Mouse (Mus musculus) midbrain, postnatal 0 days (tissue): ENCODE measurements around the gene Hist1h2ak. TPM values are rescaled to one million over a fixed set of nuclear protein-coding genes. Genes with fewer than 3 reads are reported as not detected.
"Not testable (repeated sequence)": the region's sequence is repeated elsewhere in the genome, so short reads cannot be mapped to it uniquely, and the experiment has no call there.

Experiments used
- ATAC-seq: fragments of 200-750 bp; cut with Nextera tagmentation; 2 replicates; pipeline ENCODE4 v1.8.0; 2017; ENCODE audit warnings: moderate number of reproducible peaks, mild to moderate bottlenecking, moderate TSS enrichment, moderate library complexity; ENCODE audit not compliant: low FRiP score
- DNase-seq: peaks from one replicate; pipeline ENCODE4 v3.0.0-alpha.2; 2015; ENCODE audit warnings: low spot score
- H3K27ac ChIP-seq: fragments of 300-500 bp; sonication (generic); 2 replicates; pipeline ENCODE4 v1.5.1; 2014; ENCODE audit warnings: low read depth, mild to moderate bottlenecking, low read length, mixed read lengths
- H3K27me3 ChIP-seq: fragments of 300-500 bp; sonication (generic); 2 replicates; pipeline ENCODE4 v1.6.1; 2014; ENCODE audit warnings: low read length, control low read depth, mixed read lengths; ENCODE audit not compliant: insufficient read depth
- H3K36me3 ChIP-seq: fragments of 300-500 bp; sonication (generic); 2 replicates; pipeline ENCODE4 v1.6.1; 2014; ENCODE audit warnings: low read length, control low read depth, mixed read lengths; ENCODE audit not compliant: insufficient read depth
- H3K4me1 ChIP-seq: fragments of 300-500 bp; sonication (generic); 2 replicates; pipeline ENCODE4 v1.6.1; 2014; ENCODE audit warnings: mild to moderate bottlenecking, control low read depth, antibody characterized with exemption, low read length, mixed read lengths; ENCODE audit not compliant: insufficient read depth
- H3K4me2 ChIP-seq: fragments of 300-500 bp; sonication (generic); 2 replicates; pipeline ENCODE4 v1.6.1; 2014; ENCODE audit warnings: low read depth, mild to moderate bottlenecking, low read length, mixed read lengths; ENCODE audit not compliant: poor library complexity, severe bottlenecking
- H3K4me3 ChIP-seq: fragments of 300-500 bp; sonication (generic); 2 replicates; pipeline ENCODE4 v1.5.1; 2014; ENCODE audit warnings: low read depth, mild to moderate bottlenecking, low read length, moderate library complexity
- H3K9ac ChIP-seq: fragments of 300-500 bp; sonication (generic); replicated peaks from 2 replicates; pipeline ENCODE4 v1.6.1; 2014; ENCODE audit warnings: mild to moderate bottlenecking, low read length, moderate library complexity, mixed read lengths; ENCODE audit not compliant: poor library complexity, severe bottlenecking
- H3K9me3 ChIP-seq: fragments of 300-500 bp; sonication (generic); 2 replicates; pipeline ENCODE4 v1.6.1; 2016; ENCODE audit warnings: low read length, control low read depth
- CTCF ChIP-seq: IDR thresholded peaks from 2 replicates; pipeline ENCODE4 v1.5.1; 2016; ENCODE audit warnings: antibody characterized with exemption, mild to moderate bottlenecking
- WGBS: fragments of 180-500 bp; shearing (Covaris S2); extraction: QIAGEN DNeasy Blood & Tissue Kit; methylation state at CpG from one replicate; pipeline ENCODE4 v1.1.7; 2014; 5-methylcytosine and 5-hydroxymethylcytosine counted together
- polyA plus RNA-seq: library from polyadenylated mRNA; unstranded; fragments of >200 nt; fragmentation: Nextera tagmentation; extraction: Ambion mirVana; gene quantifications from 2 replicates; pipeline ENCODE4 v1.2.1, GENCODE M21; 2015
- total RNA-seq: library from RNA; depleted of rRNA; stranded (reverse); fragments of >200 nt; gene quantifications from 2 replicates; pipeline ENCODE4 v1.2.3, GENCODE M21; 2014

Gene Hist1h2ak
- total and polyA plus RNA-seq, 2 experiments from 2014 or later: 4.6 to 276 TPM

- Histone ChIP-seq H3K4me2 (peak overlapping the region; percentile 52), H3K36me3 (no peaks in the 10 kb centered on the region), H3K9me3 (no peaks in the 10 kb centered on the region), H3K4me3 (peak overlapping the region; percentile 36), H3K4me1 (peaks cover 4% of the 10 kb centered on the region; the same call in 1 of the 2 replicates), H3K27ac (no peak overlapping the region), H3K9ac (no peak overlapping the region), H3K27me3 (no peaks in the 10 kb centered on the region)
- TF ChIP-seq CTCF: no peak
- ATAC-seq (peak; percentile 24), DNase-seq (no peak)
- WGBS: 14% methylated on average over 13 of the region's 21 CpGs
Measured at GRCm38 (mm10) chr13:21787760-21788593, 34.4 kb upstream of the Hist1h2ak start.

DNA sequence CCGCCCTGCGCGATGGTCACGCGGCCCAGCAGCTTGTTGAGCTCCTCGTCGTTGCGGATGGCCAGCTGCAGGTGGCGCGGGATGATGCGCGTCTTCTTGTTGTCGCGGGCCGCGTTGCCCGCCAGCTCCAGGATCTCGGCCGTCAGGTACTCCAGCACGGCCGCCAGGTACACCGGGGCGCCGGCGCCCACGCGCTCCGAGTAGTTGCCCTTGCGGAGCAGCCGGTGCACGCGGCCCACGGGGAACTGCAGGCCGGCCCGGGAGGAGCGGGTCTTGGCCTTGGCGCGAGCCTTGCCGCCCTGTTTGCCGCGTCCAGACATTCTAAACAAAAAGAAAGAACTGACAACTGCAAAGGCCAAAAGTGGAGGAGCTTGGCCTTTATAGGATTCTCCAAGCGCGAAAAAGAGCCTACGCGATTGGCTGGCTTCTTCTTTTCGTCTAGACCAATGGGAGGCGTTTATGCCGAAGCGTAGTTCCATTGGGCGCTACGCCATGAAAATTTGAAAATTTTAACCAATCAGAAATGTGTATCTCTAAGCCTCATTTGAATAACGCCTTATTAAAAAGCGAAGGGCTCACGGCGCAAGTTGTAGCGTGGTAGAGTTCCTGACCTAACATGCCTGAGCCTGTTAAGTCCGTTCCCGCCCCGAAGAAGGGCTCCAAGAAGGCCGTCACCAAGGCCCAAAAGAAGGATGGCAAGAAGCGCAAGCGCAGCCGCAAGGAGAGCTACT lies 33.4 kb upstream of the Hist1h2ak start, which contains the start of the genes Hist1h2an and Hist1h2bp:
Gene Hist1h2an, minus strand, starts transcription at position 320 of the 731 bp plus-strand sequence.
Gene Hist1h2bp, plus strand, starts transcription at position 563 of the 731 bp plus-strand sequence.
- H3K4me3 ChIP-seq: peak within 1 kb of the TSS; percentile 36
- not testable (repeated sequence) for H3K9ac ChIP-seq, H3K36me3 ChIP-seq, H3K9me3 ChIP-seq, H3K27me3 ChIP-seq, H3K4me1 ChIP-seq, H3K27ac ChIP-seq
- ATAC-seq (peak; percentile 94), DNase-seq (peak; percentile 100)
- H3K4me2 ChIP-seq: peak within 1 kb of the TSS; percentile 52
- 1% methylated on average over 33 of the region's 63 CpGs for WGBS

DNA sequence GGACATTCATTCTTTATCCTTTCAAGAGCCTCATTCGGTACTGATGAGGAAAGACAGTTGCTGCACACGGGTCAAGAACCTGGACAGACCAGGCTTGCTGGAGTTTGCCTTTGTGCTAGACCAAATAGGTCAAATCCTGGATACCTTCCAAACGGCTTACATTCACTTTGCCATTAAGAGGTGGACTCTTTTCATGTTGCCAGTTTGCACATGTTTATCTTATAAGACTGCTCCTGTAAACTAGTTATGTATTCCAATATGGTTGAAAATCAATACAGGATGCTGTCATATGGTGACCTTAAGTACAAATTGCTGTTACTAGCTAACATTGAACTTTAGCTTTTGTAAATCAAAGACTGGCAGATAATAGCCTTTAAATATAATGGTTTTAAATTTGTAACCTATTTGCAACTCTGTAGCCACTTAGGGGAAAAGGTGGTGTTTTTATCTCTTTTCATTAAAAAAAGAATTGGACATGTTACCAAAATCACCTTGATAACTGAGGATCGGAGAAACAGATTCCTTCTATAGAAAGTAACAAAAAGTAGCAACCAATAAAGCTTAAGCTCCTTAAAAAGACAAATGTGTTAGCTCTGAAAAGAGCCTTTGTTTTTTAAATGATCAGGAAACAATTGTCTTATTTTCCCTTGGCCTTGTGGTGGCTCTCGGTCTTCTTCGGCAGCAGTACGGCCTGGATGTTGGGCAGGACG lies 32.7 kb upstream of the Hist1h2ak start:
- peaks cover 4% of the 10 kb centered on the region; the same call in 1 of the 2 replicates for H3K4me1 ChIP-seq
- H3K36me3 ChIP-seq: no peaks in the 10 kb centered on the region
- H3K4me2 ChIP-seq: peak overlapping the region; percentile 52
- WGBS: 4% methylated on average over 8 of the region's 8 CpGs
- no peak overlapping the region for H3K9ac ChIP-seq
- H3K4me3 ChIP-seq: peak overlapping the region; percentile 36
- DNase-seq (no peak), ATAC-seq (no peak)
- H3K27me3 ChIP-seq: no peaks in the 10 kb centered on the region
- no peak overlapping the region for H3K27ac ChIP-seq
- H3K9me3 ChIP-seq: no peaks in the 10 kb centered on the region
- no peak for TF ChIP-seq CTCF

GRCm38 (mm10) chr13:21784311-21784710 lies 30.7 kb upstream of the Hist1h2ak start:
- no peak overlapping the region for H3K27ac ChIP-seq
- ATAC-seq (no peak), DNase-seq (no peak)
- no peak overlapping the region for H3K4me3 ChIP-seq
- H3K9me3 ChIP-seq: no peaks in the 10 kb centered on the region
- H3K4me1 ChIP-seq: peaks cover 11% of the 10 kb centered on the region
- no peak for TF ChIP-seq CTCF
- H3K9ac ChIP-seq: no peak overlapping the region
- H3K27me3 ChIP-seq: no peaks in the 10 kb centered on the region
- H3K4me2 ChIP-seq: no peak overlapping the region
- 26% methylated on average over 6 of the region's 6 CpGs for WGBS
- H3K36me3 ChIP-seq: no peaks in the 10 kb centered on the region

DNA sequence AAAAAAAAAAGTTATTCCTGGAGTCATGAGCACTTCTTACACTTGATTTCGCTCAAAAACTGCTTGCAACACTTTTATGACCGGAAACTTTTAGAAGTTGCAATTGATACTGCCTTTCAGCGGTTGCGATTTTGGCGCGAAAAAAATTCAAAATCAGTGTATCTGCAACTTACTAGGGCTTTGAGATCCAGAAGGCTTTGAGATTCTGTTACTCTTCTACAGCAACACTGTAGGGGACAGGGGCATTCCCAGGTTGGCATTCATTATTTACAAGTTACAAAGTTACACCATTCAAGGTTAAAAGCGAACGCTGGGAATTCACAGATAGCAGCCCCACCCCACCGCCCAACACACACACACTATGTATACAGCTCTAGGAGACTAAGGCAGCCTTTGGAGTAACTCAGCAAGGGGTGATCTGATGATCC lies 30.1 kb upstream of the Hist1h2ak start:
- Histone ChIP-seq H3K4me1 (peaks cover 11% of the 10 kb centered on the region), H3K27me3 (no peaks in the 10 kb centered on the region), H3K9ac (no peak overlapping the region), H3K36me3 (no peaks in the 10 kb centered on the region), H3K27ac (no peak overlapping the region), H3K9me3 (no peaks in the 10 kb centered on the region), H3K4me2 (peak overlapping the region; percentile 44), H3K4me3 (peak overlapping the region; percentile 37)
- no peak for ATAC-seq
- DNase-seq: peak; percentile 61
- 3% methylated on average over 9 of the region's 9 CpGs for WGBS
- no peak for TF ChIP-seq CTCF
